Mouse (Mus musculus) thymus, postnatal 14 days (tissue): ENCODE data around the gene Ctsa.
A peak's percentile ranks its signal among the peaks of the same experiment; 100 is the strongest.
"Not testable (repeated sequence)": the region's sequence is repeated elsewhere in the genome, so short reads cannot be mapped to it uniquely, and the experiment has no call there.

Experiments
- DNase-seq: peaks from one replicate; pipeline ENCODE4 v3.0.0; 2021

Ctsa gene

DNA sequence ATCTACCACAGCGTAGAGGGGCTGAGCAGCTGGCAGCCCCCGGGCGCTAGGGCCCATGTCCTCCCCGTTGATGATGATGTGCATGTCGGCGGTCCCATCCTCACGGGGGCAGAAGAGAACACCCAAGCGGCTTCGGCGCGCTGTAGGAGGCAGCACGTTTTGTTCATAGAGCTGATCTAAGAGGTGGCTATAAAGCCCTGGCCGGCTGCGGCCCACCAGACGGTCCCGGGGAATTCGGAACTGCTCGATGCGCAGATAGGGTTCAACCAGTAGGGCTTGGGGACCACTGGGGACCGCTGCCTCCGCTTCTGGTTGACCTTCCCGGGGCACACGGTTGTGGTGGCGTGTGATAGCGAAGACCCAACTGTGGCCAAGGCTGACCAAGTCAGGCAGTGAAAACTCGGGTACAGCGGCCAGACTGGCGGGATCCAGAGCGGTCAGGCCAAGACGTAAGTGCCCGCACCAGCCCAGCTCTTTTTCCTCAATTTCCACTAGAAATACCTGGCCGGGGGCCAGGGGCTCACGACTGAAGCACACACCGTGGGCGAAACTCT is at the start of gene Ctsa:
Gene Ctsa (plus strand): TSS at position 126 of the 554 bp plus-strand sequence.
- peak; percentile 86 for DNase-seq

GRCm38 (mm10) chr2:164783926-164784581 is 48.6 kb upstream of the Ctsa start:
- no peak for DNase-seq

GRCm38 (mm10) chr2:164784869-164785420 is 47.7 kb upstream of the Ctsa start:
- no peak for DNase-seq

DNA sequence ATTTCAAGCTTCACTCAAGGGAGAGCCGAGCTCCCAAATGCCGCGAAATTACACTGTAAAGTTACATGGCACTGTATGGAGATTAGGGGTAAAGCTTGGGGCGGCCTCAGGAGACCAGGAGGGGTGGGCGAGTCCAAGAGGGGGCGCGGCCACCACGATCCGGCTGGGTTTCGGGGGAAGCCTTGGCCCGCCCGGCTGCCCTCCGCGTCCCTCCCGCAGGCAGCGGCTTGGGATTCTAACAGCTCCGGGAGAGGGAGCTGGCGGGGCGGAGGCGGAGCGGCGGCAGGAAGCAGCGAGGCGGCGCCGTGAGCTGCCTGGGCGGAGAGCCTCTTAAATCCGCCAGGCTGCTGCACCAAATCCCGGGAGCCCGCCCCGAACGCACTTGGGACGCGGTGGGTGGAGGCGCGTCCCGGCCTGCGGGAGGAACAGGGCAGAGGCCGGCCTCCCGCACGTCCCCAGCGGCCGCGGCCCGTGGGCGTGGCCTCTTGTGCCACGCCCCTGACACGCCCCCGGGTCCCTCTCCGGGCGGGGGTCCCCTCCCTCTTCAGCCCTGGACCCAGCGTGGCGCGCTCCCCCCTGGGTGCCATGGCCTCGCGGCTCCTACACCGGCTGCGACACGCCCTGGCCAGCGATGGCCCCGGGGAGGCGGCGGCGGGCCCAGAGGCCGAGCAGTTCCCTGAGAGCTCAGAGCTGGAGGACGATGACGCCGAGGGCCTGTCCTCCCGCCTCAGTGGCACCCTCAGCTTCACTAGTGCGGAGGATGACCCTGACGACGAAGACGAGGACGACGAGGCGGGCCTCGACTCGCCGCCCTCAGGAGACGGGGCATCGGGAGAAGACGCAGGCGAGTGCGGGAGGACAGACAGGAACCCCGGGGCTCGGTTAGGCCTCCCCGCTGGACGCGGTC is 46.9 kb upstream of the Ctsa start, which contains the start of gene Snx21:
Gene Snx21 (plus strand): TSS at position 343 of the 907 bp plus-strand sequence.
- DNase-seq = peak; percentile 70

DNA sequence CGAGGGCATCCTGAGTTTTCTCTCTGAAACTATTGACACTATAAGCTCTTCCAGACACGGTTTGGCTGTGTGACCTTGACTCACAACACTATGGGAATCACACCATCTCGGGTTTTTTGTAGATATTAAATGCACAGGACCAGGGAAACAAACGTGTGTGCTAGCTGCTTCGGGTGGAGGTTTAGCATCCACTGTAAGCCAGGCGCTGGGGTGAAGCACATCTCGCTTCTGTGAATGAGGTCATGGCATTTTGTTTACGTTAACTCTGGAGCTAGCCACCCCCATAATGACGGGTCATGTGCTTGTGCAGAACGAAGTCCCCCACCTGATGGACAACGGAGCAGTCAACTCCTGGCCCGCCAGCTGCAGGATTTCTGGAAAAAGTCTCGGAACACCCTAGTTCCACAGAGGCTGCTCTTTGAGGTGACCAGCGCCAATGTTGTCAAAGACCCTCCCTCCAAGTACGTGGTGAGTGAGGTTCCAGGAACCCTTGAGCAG is 46.2 kb upstream of the Ctsa start:
- DNase-seq = no peak

GRCm38 (mm10) chr2:164787032-164787431 is 45.6 kb upstream of the Ctsa start:
- DNase-seq = no peak

DNA sequence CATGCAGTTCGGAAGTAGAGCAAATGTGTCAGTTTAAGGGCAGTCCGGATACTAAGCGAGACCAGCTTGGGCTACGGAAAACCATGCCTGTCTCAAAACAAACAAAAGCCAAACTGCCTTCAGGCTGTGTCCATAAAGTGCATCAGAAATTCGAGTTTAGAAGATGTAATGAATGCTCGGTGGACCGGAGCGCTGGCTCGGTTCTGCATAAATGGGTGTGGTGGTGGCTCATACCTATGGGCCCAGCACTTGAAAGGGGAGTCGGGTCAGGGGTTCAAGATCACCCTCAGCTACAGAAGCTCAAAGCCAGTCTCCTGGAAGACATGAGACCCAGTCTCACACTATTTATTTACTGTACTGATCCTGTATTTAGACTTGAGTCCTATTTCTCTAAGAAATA is 44.9 kb upstream of the Ctsa start:
- DNase-seq = no peak

DNA sequence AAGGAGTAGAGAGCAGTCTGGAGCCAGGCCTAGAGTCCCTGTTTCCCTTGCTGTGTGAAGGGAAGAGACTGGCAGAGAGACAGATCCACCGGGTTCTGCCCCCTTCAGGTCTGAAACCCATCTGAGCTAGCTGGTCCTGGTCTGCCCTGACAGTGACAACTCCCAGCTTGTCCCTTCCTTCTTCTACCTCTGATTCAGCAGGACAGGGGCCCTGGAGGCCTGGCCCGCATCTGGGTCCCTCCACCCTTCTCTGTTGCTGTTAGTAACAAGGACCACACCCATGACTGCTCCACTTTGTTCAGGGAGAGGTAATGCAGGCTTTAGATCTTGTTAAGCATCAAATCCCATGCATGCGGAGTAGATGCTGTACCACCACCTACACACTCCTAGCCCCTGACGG is 44.3 kb upstream of the Ctsa start:
- no peak for DNase-seq

GRCm38 (mm10) chr2:164790451-164790850 is 42.2 kb upstream of the Ctsa start:
- DNase-seq = no peak

GRCm38 (mm10) chr2:164791841-164792261 is 40.8 kb upstream of the Ctsa start:
- no peak for DNase-seq

DNA sequence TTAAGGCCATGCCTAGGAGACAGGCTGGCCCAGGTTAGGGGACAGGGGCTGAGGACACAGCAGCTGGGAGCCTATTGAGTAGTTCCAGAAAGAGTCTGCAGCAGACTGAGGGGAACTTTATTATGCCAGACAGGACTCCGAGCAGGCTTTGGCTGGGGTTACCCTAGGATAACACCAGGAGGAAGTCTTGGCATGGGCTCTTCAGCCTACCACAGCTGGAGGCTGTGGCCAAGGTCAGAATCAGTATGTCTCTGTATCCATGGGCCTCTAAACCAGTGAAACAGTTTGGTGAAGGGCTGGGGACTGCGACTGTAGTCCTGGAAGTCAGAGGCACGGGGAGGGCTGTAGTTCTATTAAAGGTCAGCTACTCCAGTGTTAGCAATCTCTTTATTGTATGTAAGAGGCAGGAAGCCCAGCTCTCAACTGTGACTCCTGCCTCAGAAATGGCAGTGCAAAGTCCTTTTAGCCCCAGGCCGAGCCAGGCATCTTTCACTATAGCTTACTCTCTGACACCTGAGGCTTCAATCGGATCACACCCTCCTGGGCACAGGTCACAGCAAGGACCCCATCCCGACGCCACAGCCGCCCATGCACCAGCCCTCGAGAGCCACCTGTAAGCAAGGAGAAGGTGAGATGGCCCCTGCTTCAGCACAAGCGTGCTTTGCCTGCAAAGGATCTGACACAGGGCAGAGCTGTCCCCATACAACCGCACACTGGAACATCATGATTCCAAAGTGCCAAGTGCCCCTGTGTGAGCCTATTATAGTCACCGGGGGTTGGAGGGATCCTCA is 40.1 kb upstream of the Ctsa start:
- no peak for DNase-seq

GRCm38 (mm10) chr2:164793236-164793635 is 39.4 kb upstream of the Ctsa start:
- peak; percentile 78 for DNase-seq

DNA sequence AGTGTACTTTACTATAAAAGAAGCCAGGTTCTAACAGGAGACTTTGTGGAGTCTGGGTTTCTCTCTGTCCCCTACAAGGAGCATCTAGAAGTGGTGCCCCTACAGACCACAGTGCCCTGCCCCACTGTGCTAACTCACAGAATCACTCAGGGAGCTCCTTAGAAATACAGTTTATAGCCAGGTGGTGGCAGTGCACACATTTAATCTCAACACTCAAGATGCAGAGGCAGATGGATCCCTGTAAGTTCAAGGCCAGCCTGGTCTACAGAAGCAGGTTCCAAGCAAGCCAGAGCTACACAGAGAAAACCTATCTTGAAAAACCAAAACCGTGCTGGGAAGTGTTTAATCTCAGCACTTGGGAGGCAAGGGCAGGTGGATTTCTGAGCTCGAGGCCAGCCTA is 38.9 kb upstream of the Ctsa start:
- peak; percentile 33 for DNase-seq

- peak; percentile 81 for DNase-seq
Measured at GRCm38 (mm10) chr2:164794293-164794692, 38.4 kb upstream of the Ctsa start.

- no peak for DNase-seq
Measured at GRCm38 (mm10) chr2:164795868-164796267, 36.8 kb upstream of the Ctsa start.

DNA sequence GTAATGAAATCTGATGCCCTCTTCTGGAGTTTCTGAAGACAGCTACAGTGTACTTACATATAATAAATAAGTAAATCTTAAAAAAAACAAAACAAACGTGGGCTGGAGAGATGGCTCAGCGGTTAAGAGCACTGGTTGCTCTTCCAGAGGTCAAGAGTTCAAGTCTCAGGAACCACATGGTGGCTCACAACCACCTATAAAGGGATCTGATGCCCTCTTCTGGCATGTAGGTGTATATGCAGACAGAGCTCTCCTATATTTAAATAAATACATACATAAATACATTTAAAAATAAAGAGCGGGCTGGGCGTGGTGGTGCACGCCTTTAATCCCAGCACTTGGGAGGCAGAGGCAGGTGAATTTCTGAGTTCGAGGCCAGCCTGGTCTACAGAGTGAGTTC is 34.1 kb upstream of the Ctsa start:
- DNase-seq = not testable (repeated sequence)

- DNase-seq = no peak
Measured at GRCm38 (mm10) chr2:164800252-164801004, 32.2 kb upstream of the Ctsa start.

GRCm38 (mm10) chr2:164803201-164803920 is 29.3 kb upstream of the Ctsa start:
- DNase-seq = no peak

DNA sequence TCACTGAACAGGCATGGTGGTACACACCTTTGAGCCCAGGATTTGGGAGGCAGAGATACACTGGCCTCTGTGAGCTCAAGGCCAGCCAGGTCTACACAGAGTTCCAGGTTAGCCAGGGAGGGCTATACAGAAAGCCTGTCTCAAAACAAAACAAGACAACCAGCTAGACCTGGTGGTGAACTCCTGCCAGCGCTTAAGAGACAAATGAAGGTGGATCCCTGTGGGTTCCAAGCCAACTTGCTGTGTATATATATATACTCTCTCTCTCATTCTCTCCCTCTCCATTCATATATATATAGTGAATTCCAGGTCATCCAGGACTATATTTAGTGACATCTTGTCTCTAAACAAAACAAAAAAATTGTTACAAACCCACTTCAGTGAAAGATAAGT is 28.8 kb upstream of the Ctsa start:
- DNase-seq = no peak

DNA sequence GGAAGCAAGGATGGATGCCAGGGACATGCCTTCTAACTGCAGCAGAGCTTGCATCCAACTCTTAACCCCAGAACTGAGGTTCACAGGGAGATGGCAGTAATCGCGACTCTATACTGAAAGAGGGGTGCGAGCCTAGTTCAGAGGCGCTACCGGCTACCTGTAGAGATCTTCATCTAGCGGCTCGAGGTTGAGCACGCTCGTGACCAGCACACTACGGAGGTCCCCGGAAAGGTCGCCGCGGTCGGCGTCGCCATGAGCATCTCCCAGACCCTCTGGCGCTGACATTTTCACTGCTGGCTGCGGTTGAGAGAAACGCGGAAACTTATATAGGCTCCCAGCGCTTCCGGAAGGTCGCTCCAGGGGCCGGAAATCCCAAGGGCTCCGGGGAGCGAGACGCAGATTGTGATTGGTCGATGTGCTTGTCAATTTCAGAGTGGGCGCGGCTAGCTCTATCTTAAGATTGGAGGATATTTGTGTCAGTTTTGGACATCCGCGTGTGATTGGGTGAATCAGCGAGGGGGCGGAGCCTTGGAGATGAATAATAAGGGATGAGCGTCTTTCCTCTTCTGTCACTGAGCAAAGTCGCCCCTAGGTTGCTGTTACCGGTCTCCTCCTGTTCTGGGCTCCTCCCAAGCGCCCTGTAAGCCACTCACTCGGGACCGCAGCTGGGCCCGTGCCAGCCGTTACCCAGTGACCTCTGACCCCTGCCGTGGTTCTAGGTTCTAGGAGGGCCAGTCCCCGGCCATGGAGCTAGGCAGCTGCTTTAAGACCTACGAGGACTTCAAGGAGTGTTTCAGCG is 27.9 kb upstream of the Ctsa start, which contains the start of the genes Acot8 and Zswim3:
Gene Acot8 (minus strand): TSS at position 350 of the 799 bp plus-strand sequence.
Gene Zswim3 (plus strand): TSS at position 566 of the 799 bp plus-strand sequence.
- DNase-seq = peak; percentile 99
